In the genomic region with DNA sequence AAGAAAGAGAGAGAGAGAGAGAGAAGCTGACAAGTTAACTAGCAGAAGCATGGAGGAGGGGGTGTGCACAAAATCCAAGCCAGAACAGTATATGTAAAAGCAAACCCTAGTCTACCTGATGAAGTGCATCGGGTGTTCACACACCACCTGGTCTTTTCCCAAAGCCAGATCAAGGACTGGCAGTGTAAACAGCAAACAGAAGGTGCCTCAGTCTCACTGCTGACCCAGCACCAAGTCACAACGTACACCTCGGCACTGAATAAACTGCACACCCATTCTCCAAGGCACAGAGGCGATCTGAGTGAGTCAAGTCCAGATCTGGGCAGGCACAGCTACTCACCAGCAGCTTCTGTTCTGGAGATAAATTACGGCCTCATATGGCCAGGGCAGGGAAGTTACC, we compare ENCODE assay signal across 21 mouse cellular contexts. TPM values are rescaled to one million over a fixed set of nuclear protein-coding genes. Genes with fewer than 3 reads are reported as not detected.
DNase-seq lines count a peak whose midpoint lies in the region; ATAC-seq and TF ChIP-seq lines count a peak whose summit lies in the region.
"Had no signal": no experiment of that assay in that cellular context is flagged by ENCODE, and none has a peak within 500 bp of the region (broad histone marks: within the 10 kb centered on the region; RNA-seq: fewer than 3 reads in every experiment).

No protein-coding gene starts in this region.

- peaks cover 48% of the 10 kb centered on the region for H3K36me3 ChIP-seq in intestine, embryonic 15.5 days
- H3K36me3 ChIP-seq in stomach, postnatal 0 days (ENCODE audit: control insufficient read depth, insufficient read depth, low read length) = peaks cover 19% of the 10 kb centered on the region

- TF ChIP-seq CTCF in stomach, postnatal 0 days (IDR thresholded peaks at IDR 0.05; ENCODE audit: low read depth) = no peak

- no peak for TF ChIP-seq EP300 in stomach, postnatal 0 days (optimal IDR thresholded peaks at IDR 0.05)

- 76% methylated on average over 5 of the region's 5 CpGs for WGBS in intestine, embryonic 15.5 days
- WGBS in stomach, postnatal 0 days = 59% methylated on average over 5 of the region's 5 CpGs

- no peak overlapping the region for H3K4me2 ChIP-seq in intestine, embryonic 15.5 days (replicated peaks)
- no peak overlapping the region for H3K4me2 ChIP-seq in stomach, postnatal 0 days (replicated peaks; ENCODE audit: low read depth)
- H3K4me2 ChIP-seq: embryonic facial prominence, embryonic 15.5 days; forebrain, embryonic 15.5 days; hindbrain, embryonic 12.5 days had no signal

- no peaks in the 10 kb centered on the region for H3K27me3 ChIP-seq in intestine, embryonic 15.5 days (replicated peaks)
- no peaks in the 10 kb centered on the region for H3K27me3 ChIP-seq in stomach, postnatal 0 days (ENCODE audit: control insufficient read depth, insufficient read depth, low read length)
- H3K27me3 ChIP-seq: embryonic facial prominence, embryonic 15.5 days; forebrain, embryonic 15.5 days; hindbrain, embryonic 12.5 days had no signal

- H3K27ac ChIP-seq in intestine, embryonic 15.5 days = no peak overlapping the region
- H3K27ac ChIP-seq in stomach, postnatal 0 days (replicated peaks) = no peak overlapping the region
- H3K27ac ChIP-seq: embryonic facial prominence, embryonic 15.5 days; forebrain, embryonic 10.5 days; forebrain, embryonic 15.5 days; heart, embryonic 10.5 days; hindbrain, embryonic 12.5 days had no signal

- no peaks in the 10 kb centered on the region for H3K9me3 ChIP-seq in intestine, embryonic 15.5 days
- no peaks in the 10 kb centered on the region for H3K9me3 ChIP-seq in stomach, postnatal 0 days (ENCODE audit: control insufficient read depth, low read length)
- H3K9me3 ChIP-seq: embryonic facial prominence, embryonic 15.5 days; forebrain, embryonic 10.5 days; forebrain, embryonic 15.5 days; heart, embryonic 10.5 days; hindbrain, embryonic 12.5 days had no signal

- no peak overlapping the region for H3K9ac ChIP-seq in intestine, embryonic 15.5 days
- no peak overlapping the region for H3K9ac ChIP-seq in stomach, postnatal 0 days (ENCODE audit: low read length)
- H3K9ac ChIP-seq: embryonic facial prominence, embryonic 15.5 days; forebrain, embryonic 15.5 days; hindbrain, embryonic 12.5 days had no signal

- H3K4me3 ChIP-seq in intestine, embryonic 15.5 days (replicated peaks) = no peak overlapping the region
- no peak overlapping the region for H3K4me3 ChIP-seq in stomach, postnatal 0 days (ENCODE audit: low read depth, low read length)
- H3K4me3 ChIP-seq: embryonic facial prominence, embryonic 15.5 days; erythroblast, embryonic 14.5 days; forebrain, embryonic 10.5 days; forebrain, embryonic 15.5 days; heart, embryonic 10.5 days; hindbrain, embryonic 12.5 days had no signal

- DNase-seq in cerebellum, adult 11-12 months = peak; percentile 51
- DNase-seq in cerebellum, postnatal 4 days (ENCODE audit: low spot score in 2 of 2) = no peak
- DNase-seq in cerebellum, adult 8-10 months = peak; percentile 30
- no peak for DNase-seq in stomach, postnatal 0 days (ENCODE audit: low spot score)
- no peak for DNase-seq in spleen, postnatal 4 days (ENCODE audit: low spot score in 2 of 2)
- DNase-seq in spleen, postnatal 14 days (ENCODE audit: low spot score in 2 of 2) = no peak
- DNase-seq in thymus, postnatal 25 days = no peak
- DNase-seq: adrenal gland, postnatal 14 days; embryo, embryonic 11 days; gastrocnemius, postnatal 10 days; heart, adult 18-20 months; heart, postnatal 10 days; heart, postnatal 4 days had no signal

- H3K4me1 ChIP-seq in intestine, embryonic 15.5 days (replicated peaks) = peaks cover 1% of the 10 kb centered on the region; the same call in 1 of the 2 replicates
- H3K4me1 ChIP-seq in stomach, postnatal 0 days (replicated peaks; ENCODE audit: control insufficient read depth, insufficient read depth) = peaks cover under 1% of the 10 kb centered on the region; the same call in 1 of the 2 replicates
- H3K4me1 ChIP-seq: forebrain, embryonic 10.5 days; hindbrain, embryonic 12.5 days had no signal

- peak; percentile 47 for ATAC-seq in intestine, embryonic 15.5 days
- ATAC-seq in stomach, postnatal 0 days (ENCODE audit: low FRiP score, low TSS enrichment) = peak; percentile 38; the same call in 1 of the 2 replicates
- ATAC-seq: forebrain, embryonic 15.5 days; inflammation-experienced regulatory T-cells, adult 6 months had no signal

RNA-seq across cellular contexts. Expression of gene Brd1, which starts 9.0 kb away (rescaled TPM):
- 17.1 and 17.2 TPM in 2 replicates for polyA plus RNA-seq in intestine, embryonic 15.5 days (2015; fragmentation: Nextera tagmentation; extraction: Ambion mirVana)
- polyA plus RNA-seq in stomach, postnatal 0 days (2015; fragmentation: Nextera tagmentation; extraction: Ambion mirVana) = 10.4 and 10.8 TPM in 2 replicates

RNA-seq across cellular contexts. Expression of gene Zbed4, which starts 26.4 kb away (rescaled TPM):
- polyA plus RNA-seq in intestine, embryonic 15.5 days (2015; fragmentation: Nextera tagmentation; extraction: Ambion mirVana) = 14.0 and 14.7 TPM in 2 replicates
- 3.7 and 3.9 TPM in 2 replicates for polyA plus RNA-seq in stomach, postnatal 0 days (2015; fragmentation: Nextera tagmentation; extraction: Ambion mirVana)

Comparison
In these comparisons a context has a peak if more than half of its experiments do, and no peak if none do; other contexts are left out.
1. DNase-seq: peak in cerebellum, adult 11-12 months (single experiment) and cerebellum, adult 8-10 months (single experiment); none in cerebellum, postnatal 4 days (0 of 2), stomach, postnatal 0 days (single experiment), spleen, postnatal 4 days (0 of 2), spleen, postnatal 14 days (0 of 2) and thymus, postnatal 25 days (single experiment).